Mouse (Mus musculus) limb, embryonic 10.5 days (tissue): ENCODE results near the gene Spata25. TPM values are rescaled to one million over a fixed set of nuclear protein-coding genes. Genes with fewer than 3 reads are reported as not detected.

Experiments
- DNase-seq: peaks from one replicate; pipeline ENCODE4 v3.0.0-alpha.2; 2017; ENCODE audit warnings: low spot score
- H3K27ac ChIP-seq: fragments of 300-500 bp; sonication (generic); 2 replicates; pipeline ENCODE4 v1.5.1; 2016; ENCODE audit warnings: mild to moderate bottlenecking
- H3K27me3 ChIP-seq: fragments of 300-500 bp; sonication (generic); 2 replicates; pipeline ENCODE4 v1.6.1; 2016; ENCODE audit warnings: low read depth, mild to moderate bottlenecking; ENCODE audit not compliant: poor library complexity, severe bottlenecking
- H3K36me3 ChIP-seq: fragments of 300-500 bp; sonication (generic); 2 replicates; pipeline ENCODE4 v1.6.1; 2016; ENCODE audit warnings: mild to moderate bottlenecking, moderate library complexity
- H3K4me1 ChIP-seq: fragments of 300-500 bp; sonication (generic); 2 replicates; pipeline ENCODE4 v1.6.1; 2016
- H3K4me3 ChIP-seq: fragments of 300-500 bp; sonication (generic); 2 replicates; pipeline ENCODE4 v1.5.1; 2016; ENCODE audit warnings: mild to moderate bottlenecking, moderate library complexity
- H3K9me3 ChIP-seq: fragments of 300-500 bp; sonication (generic); replicated peaks from 2 replicates; pipeline ENCODE4 v1.6.1; 2016; ENCODE audit warnings: mild to moderate bottlenecking
- WGBS: fragments of 180-500 bp; shearing (Covaris S2); methylation state at CpG from one replicate; pipeline ENCODE4 v1.1.7; 2016; 5-methylcytosine and 5-hydroxymethylcytosine counted together
- polyA plus RNA-seq: library from polyadenylated mRNA; unstranded; fragments of >200 nt; fragmentation: Nextera tagmentation; extraction: Ambion mirVana; gene quantifications from 2 replicates; pipeline ENCODE4 v1.2.1, GENCODE M21; 2016

The Spata25 gene
- polyA plus RNA-seq, 1 experiment from 2014 or later: 0.36 TPM

- Histone ChIP-seq H3K36me3 (no peaks in the 10 kb centered on the region), H3K27me3 (peaks cover 6% of the 10 kb centered on the region; the same call in 1 of the 2 replicates), H3K4me1 (peaks cover 18% of the 10 kb centered on the region), H3K27ac (no peak overlapping the region), H3K4me3 (no peak overlapping the region), H3K9me3 (no peaks in the 10 kb centered on the region)
- WGBS: 69% methylated on average over 4 of the region's 4 CpGs
- no peak for DNase-seq
These were observed 46.5 kb downstream of the Spata25 start for GRCm38 (mm10) chr2:164781876-164782275.

DNA sequence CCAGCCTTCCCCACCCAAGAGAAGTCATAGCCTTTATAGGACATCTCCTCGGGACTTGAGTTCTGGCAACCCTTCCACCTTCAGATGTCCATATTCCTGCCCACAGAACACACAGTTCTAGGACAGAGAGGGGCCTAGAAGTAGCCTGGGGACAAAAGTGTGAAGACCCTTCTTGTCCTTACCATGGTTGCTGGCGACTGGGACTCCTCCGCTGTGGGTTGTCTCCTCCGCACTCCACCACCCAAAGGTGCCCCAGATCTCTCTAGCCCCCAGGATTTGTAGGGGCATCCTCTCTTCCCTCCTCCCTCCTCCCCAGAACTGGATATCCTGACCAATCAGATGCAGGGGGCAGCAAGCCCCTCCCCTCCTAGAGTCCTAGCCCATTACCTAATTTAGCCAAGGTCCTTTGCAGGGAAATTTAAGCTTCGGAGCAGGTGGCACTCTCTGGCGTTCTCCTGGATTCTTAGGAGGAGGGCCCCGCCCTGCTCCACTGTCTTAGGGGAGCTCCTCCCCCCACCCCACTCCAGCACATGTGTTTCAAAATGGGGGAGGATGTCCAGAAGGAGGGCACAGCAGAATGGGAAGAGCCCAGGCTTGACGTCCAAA, 48.8 kb downstream of the Spata25 start, which contains the start of gene Tnnc2:
TSS of gene Tnnc2 (minus strand) at position 487 of the 606 bp plus-strand sequence.
- DNase-seq: no peak
- H3K4me3 ChIP-seq: no peak within 1 kb of the TSS
- no peaks in the 10 kb centered on the region for H3K36me3 ChIP-seq
- no peak within 1 kb of the TSS for H3K27ac ChIP-seq
- H3K9me3 ChIP-seq: no peaks in the 10 kb centered on the region
- H3K4me1 ChIP-seq: peaks cover under 1% of the 10 kb centered on the region
- WGBS: 66% methylated on average over 8 of the region's 8 CpGs
- H3K27me3 ChIP-seq: peaks cover 12% of the 10 kb centered on the region; the same call in 1 of the 2 replicates

DNA sequence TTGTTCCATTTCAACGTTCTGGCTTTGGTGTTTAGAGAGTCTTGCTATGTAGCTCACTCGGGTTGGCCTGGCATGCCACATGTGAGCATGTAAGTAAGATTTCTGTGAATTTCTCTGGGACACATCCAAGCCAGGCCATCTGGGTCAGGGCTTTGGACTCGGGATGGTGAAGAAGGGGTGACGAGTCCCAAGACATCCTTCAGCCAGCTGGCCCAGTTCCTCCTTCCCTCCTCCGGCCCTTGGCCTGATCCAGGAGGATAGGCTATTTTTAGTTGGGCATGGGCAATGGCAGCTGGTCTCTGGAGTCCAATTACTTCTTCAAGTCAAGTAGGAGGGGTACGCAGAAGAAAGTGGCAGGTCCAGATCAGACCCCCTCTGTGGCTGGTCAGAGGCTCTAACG, 49.5 kb downstream of the Spata25 start:
- Histone ChIP-seq H3K27me3 (peaks cover 12% of the 10 kb centered on the region; the same call in 1 of the 2 replicates), H3K27ac (no peak overlapping the region)
- WGBS: 86% methylated on average over 7 of the region's 7 CpGs

GRCm38 (mm10) chr2:164778015-164778287, 50.4 kb downstream of the Spata25 start:
- Histone ChIP-seq H3K9me3 (no peaks in the 10 kb centered on the region), H3K27me3 (peaks cover 12% of the 10 kb centered on the region; the same call in 1 of the 2 replicates)
- WGBS: 94% methylated on average over 11 of the region's 11 CpGs

More for the DNA sequence above, 49.5 kb downstream of the Spata25 start:
- no peaks in the 10 kb centered on the region for H3K4me1 ChIP-seq
- no peaks in the 10 kb centered on the region for H3K36me3 ChIP-seq
- no peaks in the 10 kb centered on the region for H3K9me3 ChIP-seq
- no peak for DNase-seq
- H3K4me3 ChIP-seq: no peak overlapping the region

DNA sequence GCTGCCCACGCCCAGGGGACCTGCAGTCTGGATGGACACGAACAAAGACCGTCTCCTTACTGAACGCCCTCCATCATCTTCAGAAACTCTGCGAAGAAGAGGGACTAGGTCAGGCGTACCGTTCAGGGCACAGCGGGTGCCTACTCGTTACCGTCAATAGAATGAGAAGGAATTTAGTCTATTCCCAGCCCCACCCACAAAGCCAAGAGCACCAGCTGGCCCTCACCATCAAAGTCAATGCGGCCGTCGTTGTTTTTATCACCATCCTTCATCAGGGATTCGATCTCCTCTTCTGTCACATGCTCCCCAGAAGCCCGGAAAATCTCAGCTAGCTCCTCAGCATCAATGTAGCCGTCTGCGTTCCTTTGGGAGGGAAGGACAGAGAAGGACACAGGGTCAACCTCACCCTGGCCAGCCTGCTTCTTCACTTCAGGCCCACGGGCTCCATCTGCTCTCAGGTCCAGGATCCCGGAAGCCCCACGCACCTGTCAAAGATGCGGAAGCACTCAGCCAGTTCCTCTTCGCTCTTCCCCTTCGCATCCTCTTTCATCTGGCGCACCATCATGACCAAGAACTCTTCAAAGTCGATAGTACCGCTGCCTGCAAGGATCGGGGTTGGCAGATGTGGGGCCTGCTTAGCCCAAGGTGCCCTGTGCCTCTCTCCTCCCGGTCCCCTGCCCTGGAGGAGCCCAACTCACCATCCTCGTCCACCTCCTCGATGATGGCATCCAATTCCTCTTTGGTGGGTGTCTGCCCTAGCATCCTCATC, 50.9 kb downstream of the Spata25 start:
- Histone ChIP-seq H3K36me3 (peaks cover 14% of the 10 kb centered on the region), H3K4me3 (no peak overlapping the region), H3K4me1 (0 out of 2 replicates have a peak, but pooled peaks cover under 1% of the 10 kb centered on the region), H3K27ac (no peak overlapping the region), H3K27me3 (peaks cover 12% of the 10 kb centered on the region; the same call in 1 of the 2 replicates), H3K9me3 (no peaks in the 10 kb centered on the region)
- 83% methylated on average over 30 of the region's 30 CpGs for WGBS
- DNase-seq: no peak

More at GRCm38 (mm10) chr2:164778015-164778287, 50.4 kb downstream of the Spata25 start:
- Histone ChIP-seq H3K27ac (no peak overlapping the region), H3K4me3 (no peak overlapping the region), H3K4me1 (no peaks in the 10 kb centered on the region), H3K36me3 (peaks cover 9% of the 10 kb centered on the region)
- DNase-seq: no peak

GRCm38 (mm10) chr2:164776801-164777200, 51.5 kb downstream of the Spata25 start:
- H3K4me3 ChIP-seq: no peak overlapping the region
- no peak for DNase-seq
- peaks cover 6% of the 10 kb centered on the region for H3K4me1 ChIP-seq
- H3K9me3 ChIP-seq: no peaks in the 10 kb centered on the region
- WGBS: 64% methylated on average over 17 of the region's 17 CpGs
- H3K27ac ChIP-seq: no peak overlapping the region
- peaks cover 12% of the 10 kb centered on the region; the same call in 1 of the 2 replicates for H3K27me3 ChIP-seq
- peaks cover 20% of the 10 kb centered on the region for H3K36me3 ChIP-seq

Other genes starting within 250 kb of the Spata25 start
- gene Wfdc6a, start 243.1 kb downstream of the Spata25 start, polyA plus RNA-seq: not detected in 2 replicates
- gene Eppin, start 234.9 kb downstream of the Spata25 start, polyA plus RNA-seq: not detected in 2 replicates
- gene Wfdc6b, start 215.0 kb downstream of the Spata25 start, polyA plus RNA-seq: not detected in 2 replicates
- not detected in 2 replicates for gene Wfdc8, start 214.9 kb downstream of the Spata25 start, polyA plus RNA-seq
- not detected in 2 replicates for gene Wfdc16, start 189.7 kb downstream of the Spata25 start, polyA plus RNA-seq
- not detected in 2 replicates for gene Wfdc10, start 172.5 kb downstream of the Spata25 start, polyA plus RNA-seq
- not detected in 2 replicates for gene Wfdc9, start 172.0 kb downstream of the Spata25 start, polyA plus RNA-seq
- gene Wfdc11, start 154.4 kb downstream of the Spata25 start, polyA plus RNA-seq: not detected in 2 replicates
- not detected in 2 replicates for gene Wfdc13, start 143.4 kb downstream of the Spata25 start, polyA plus RNA-seq
- not detected in 2 replicates for gene Spint4, start 130.0 kb downstream of the Spata25 start, polyA plus RNA-seq
- not detected in 2 replicates for gene Spint5, start 113.2 kb downstream of the Spata25 start, polyA plus RNA-seq
- gene Wfdc3, start 82.6 kb downstream of the Spata25 start, polyA plus RNA-seq: 0.95 and 0.98 TPM in 2 replicates
- 93.1 and 93.2 TPM in 2 replicates for gene Dnttip1, start 82.6 kb downstream of the Spata25 start, polyA plus RNA-seq
- gene Ube2c, start 58.6 kb downstream of the Spata25 start, polyA plus RNA-seq: 607 and 617 TPM in 2 replicates
- gene Tnnc2, start 48.6 kb downstream of the Spata25 start, polyA plus RNA-seq: 0.79 and 1.3 TPM in 2 replicates
- gene Snx21, start 42.7 kb downstream of the Spata25 start, polyA plus RNA-seq: 9.0 and 12.2 TPM in 2 replicates
- 14.7 and 18.4 TPM in 2 replicates for gene Acot8, start 23.7 kb downstream of the Spata25 start, polyA plus RNA-seq
- 9.1 and 9.9 TPM in 2 replicates for gene Zswim3, start 23.4 kb downstream of the Spata25 start, polyA plus RNA-seq
- gene Zswim1, start 5.9 kb downstream of the Spata25 start, polyA plus RNA-seq: 24.3 and 24.6 TPM in 2 replicates
- 93.0 and 105 TPM in 2 replicates for gene Ctsa, start 4.3 kb upstream of the Spata25 start, polyA plus RNA-seq
- 4.0 and 6.9 TPM in 2 replicates for gene Neurl2, start 4.9 kb upstream of the Spata25 start, polyA plus RNA-seq
- gene Pltp, start 29.2 kb upstream of the Spata25 start, polyA plus RNA-seq: 20.2 and 24.9 TPM in 2 replicates
- 73.7 and 86.7 TPM in 2 replicates for gene Pcif1, start 50.8 kb upstream of the Spata25 start, polyA plus RNA-seq
- 18.0 and 21.3 TPM in 2 replicates for gene Zfp335, start 83.2 kb upstream of the Spata25 start, polyA plus RNA-seq
- gene Mmp9, start 112.2 kb upstream of the Spata25 start, polyA plus RNA-seq: 0.31 and 0.33 TPM in 2 replicates
- gene Slc12a5, start 132.3 kb upstream of the Spata25 start, polyA plus RNA-seq: 0.83 and 1.0 TPM in 2 replicates
- 92.9 and 105 TPM in 2 replicates for gene Ncoa5, start 206.3 kb upstream of the Spata25 start, polyA plus RNA-seq
- gene Cd40, start 227.1 kb upstream of the Spata25 start, polyA plus RNA-seq: 10.5 and 11.5 TPM in 2 replicates